Mouse (Mus musculus) MEL (cell line): ENCODE measurements around the gene Mmgt2.

Experiments
- CHD2 ChIP-seq: IDR thresholded peaks from 2 replicates; pipeline ENCODE4 v1.6.1; 2011; ENCODE audit warnings: low read length, improper control_type of control experiment
- CTCF ChIP-seq, 3 experiments: IDR thresholded peaks in 2 of 3; conservative IDR thresholded peaks in 1 of 3; 2 replicates each; pipeline ENCODE4 v1.5.1; 2011 to 2012; ENCODE audit warnings: low read length in 3 of 3, low read depth in 2 of 3, mild to moderate bottlenecking in 2 of 3, improper control_type of control experiment in 1 of 3, inconsistent platforms in 1 of 3, mixed read lengths in 1 of 3, moderate library complexity in 1 of 3; ENCODE audit not compliant: control insufficient read depth in 1 of 3, insufficient read depth in 1 of 3, poor library complexity in 1 of 3, severe bottlenecking in 1 of 3
- EP300 ChIP-seq, 2 experiments: IDR thresholded peaks; 2 replicates each; pipeline ENCODE4 v1.6.1; 2011; ENCODE audit warnings: improper control_type of control experiment in 2 of 2, low read length in 2 of 2, low read depth in 1 of 2, mild to moderate bottlenecking in 1 of 2
- GATA1 ChIP-seq: IDR thresholded peaks from 2 replicates; pipeline ENCODE4 v1.6.1; 2011; ENCODE audit warnings: low read depth, low read length, improper control_type of control experiment
- MYC ChIP-seq: IDR thresholded peaks from 2 replicates; pipeline ENCODE4 v1.6.1; 2011; ENCODE audit warnings: low read depth, mild to moderate bottlenecking, low read length, improper control_type of control experiment, moderate library complexity
- NELFE ChIP-seq: IDR thresholded peaks from 2 replicates; pipeline ENCODE4 v1.6.1; 2011; ENCODE audit warnings: low read depth, low read length, improper control_type of control experiment
- POLR2A ChIP-seq, 2 experiments: IDR thresholded peaks; 2 replicates each; pipeline ENCODE4 v1.6.1; 2011 to 2012; ENCODE audit warnings: low read length in 2 of 2, mild to moderate bottlenecking in 2 of 2, control low read depth in 1 of 2, improper control_type of control experiment in 1 of 2, low read depth in 1 of 2, moderate library complexity in 1 of 2; ENCODE audit not compliant: control insufficient read depth in 1 of 2, insufficient read depth in 1 of 2, poor library complexity in 1 of 2
- RAD21 ChIP-seq: IDR thresholded peaks from 2 replicates; pipeline ENCODE4 v1.6.1; 2011; ENCODE audit warnings: mild to moderate bottlenecking, low read depth, low read length, improper control_type of control experiment
- SIN3A ChIP-seq: IDR thresholded peaks from 2 replicates; pipeline ENCODE4 v1.6.1; 2012; ENCODE audit warnings: low read length, improper control_type of control experiment, inconsistent platforms
- SMC3 ChIP-seq: IDR thresholded peaks from 2 replicates; pipeline ENCODE4 v1.6.1; 2011; ENCODE audit warnings: low read depth, low read length, improper control_type of control experiment
- USF1 ChIP-seq: IDR thresholded peaks from 2 replicates; pipeline ENCODE4 v1.6.1; 2014; ENCODE audit warnings: low read depth, mild to moderate bottlenecking, inconsistent platforms, low read length, improper control_type of control experiment, moderate library complexity
- ZC3H11A ChIP-seq: IDR thresholded peaks from 2 replicates; pipeline ENCODE4 v1.6.1; 2012; ENCODE audit warnings: low read depth, mild to moderate bottlenecking, inconsistent platforms, low read length, improper control_type of control experiment

- no peak for TF ChIP-seq EP300 (IDR thresholded peaks at IDR 0.05; ENCODE audit: low read depth in 1 of 2, low read length in 2 of 2)
- TF ChIP-seq POLR2A (IDR thresholded peaks at IDR 0.05; ENCODE audit: control insufficient read depth in 1 of 2, insufficient read depth in 1 of 2, low read depth in 1 of 2, low read length in 2 of 2, poor library complexity in 1 of 2) = no peak
- TF ChIP-seq ZC3H11A = no peak
- no peak for TF ChIP-seq MYC
- TF ChIP-seq GATA1 = no peak
- no peak for TF ChIP-seq SMC3
- no peak for TF ChIP-seq SIN3A
- TF ChIP-seq USF1 = no peak
- TF ChIP-seq RAD21 = no peak
- TF ChIP-seq CTCF (IDR thresholded peaks at IDR 0.05 in 2 of 3, conservative IDR thresholded peaks at IDR 0.05 in 1 of 3; ENCODE audit: control insufficient read depth in 1 of 3, insufficient read depth in 1 of 3, low read depth in 2 of 3, low read length in 3 of 3, poor library complexity in 1 of 3, severe bottlenecking in 1 of 3) = no peak
- no peak for TF ChIP-seq CHD2
- no peak for TF ChIP-seq NELFE
Observed at GRCm38 (mm10) chr11:62612604-62613003, 35.9 kb upstream of the Mmgt2 start.
